Mouse (Mus musculus) Patski (cell line): ENCODE measurements at regions not wholly inside any gene's neighbourhood (a gene's known extent, or its start where the extent isn't known, plus 50 kb on each side); places are given as distances from the start of the nearest gene placed in this dataset.

Experiments used
- ATAC-seq: fragments of 100-300 bp; one replicate; pipeline ENCODE4 v1.8.0; 2021
- CTCF ChIA-PET: fragments of 350-600 bp; sonication (Branson Sonifier 250); formaldehyde crosslinking; loops from one replicate; lab custom pipeline; 2022; ENCODE audit warnings: inconsistent platforms; lab: Charles Lee
- POLR2A ChIA-PET: fragments of 350-600 bp; sonication (Branson Sonifier 250); formaldehyde crosslinking; loops from one replicate; lab custom pipeline; 2022; ENCODE audit warnings: antibody characterized with exemption, inconsistent platforms; lab: Charles Lee
- DNase-seq: peaks from one replicate; pipeline ENCODE4 v3.0.0-alpha.2; 2011; ENCODE audit warnings: low read depth, low spot score
- H3K27me3 ChIP-seq: fragments of 371-371 bp; one replicate; pipeline ENCODE4 v1.5.1; 2021
- CTCF ChIP-seq: fragments of 100-300 bp; IDR thresholded peaks from one replicate; pipeline ENCODE4 v1.5.1; 2021
- in situ Hi-C: fragments of 300-500 bp; cut with MboI; formaldehyde crosslinking; loops from 3 replicates; pipeline ENCODE4 v1.11.1; 2018; ENCODE audit warnings: low pct_unique_long_range_greater_than_20kb, mixed read lengths

GRCm38 (mm10) chr8:10096413-10096812 lies 57.3 kb upstream of the Myo16 start:
- TF ChIP-seq CTCF = no peak
- no peak for DNase-seq
- CTCF ChIA-PET = interaction anchor here (0.9 to 1.4 kb wide), 3 partner anchors 13 to 42 kb away, joined by 3 read pairs; no protein-coding TSS in a partner anchor

GRCm38 (mm10) chr8:10096968-10097547 lies 56.7 kb upstream of the Myo16 start:
- H3K27me3 ChIP-seq = peaks cover 14% of the 10 kb centered on the region
- CTCF ChIA-PET = interaction anchor here (0.9 to 1.4 kb wide), 2 partner anchors 12 to 41 kb away, joined by 3 read pairs; no protein-coding TSS in a partner anchor
- DNase-seq (no peak), ATAC-seq (no peak)
- POLR2A ChIA-PET = no interaction called here
- in situ Hi-C loops = loop anchor here (5.0 kb wide), 1 partner anchor 35 kb away; no protein-coding TSS in a partner anchor
- no peak for TF ChIP-seq CTCF

More at GRCm38 (mm10) chr8:10096413-10096812, 57.3 kb upstream of the Myo16 start:
- in situ Hi-C loops = loop anchor here (5.0 kb wide), 1 partner anchor 34 kb away; no protein-coding TSS in a partner anchor
- peaks cover 14% of the 10 kb centered on the region for H3K27me3 ChIP-seq
- POLR2A ChIA-PET = no interaction called here
- no peak for ATAC-seq
